Mouse (Mus musculus) testis, adult 2 months (tissue): ENCODE results near the gene Ctxn2. TPM values are rescaled to one million over a fixed set of nuclear protein-coding genes. Genes with fewer than 3 reads are reported as not detected.

Experiments
- H3K27ac ChIP-seq: fragments of 200-500 bp; 2 replicates; pipeline ENCODE4 v1.5.1; 2012; ENCODE audit warnings: low read depth, low read length; ENCODE audit not compliant: control insufficient read depth, insufficient read depth
- H3K27me3 ChIP-seq: fragments of 200-500 bp; 2 replicates; pipeline ENCODE4 v1.6.1; 2012; ENCODE audit warnings: mild to moderate bottlenecking, low read length, moderate library complexity; ENCODE audit not compliant: control insufficient read depth, insufficient read depth
- H3K36me3 ChIP-seq: fragments of 200-500 bp; 2 replicates; pipeline ENCODE4 v1.6.1; 2012; ENCODE audit warnings: mild to moderate bottlenecking, low read length; ENCODE audit not compliant: control insufficient read depth, insufficient read depth
- H3K4me1 ChIP-seq: fragments of 200-500 bp; 2 replicates; pipeline ENCODE4 v1.6.1; 2012; ENCODE audit warnings: low read length; ENCODE audit not compliant: control insufficient read depth, insufficient read depth
- H3K4me3 ChIP-seq: fragments of 200-500 bp; 2 replicates; pipeline ENCODE4 v1.5.1; 2012; ENCODE audit warnings: low read depth, mild to moderate bottlenecking, low read length, moderate library complexity, mixed read lengths; ENCODE audit not compliant: control insufficient read depth
- CTCF ChIP-seq: fragments of 200-500 bp; IDR thresholded peaks from 2 replicates; pipeline ENCODE4 v1.5.1; 2012; ENCODE audit warnings: low read depth, mild to moderate bottlenecking, inconsistent platforms, low read length, moderate library complexity; ENCODE audit not compliant: control insufficient read depth, insufficient read depth, insufficient replicate concordance
- POLR2A ChIP-seq: fragments of 200-500 bp; IDR thresholded peaks from 2 replicates; pipeline ENCODE4 v1.6.1; 2012; ENCODE audit warnings: low read depth, mild to moderate bottlenecking, inconsistent platforms, low read length, moderate library complexity; ENCODE audit not compliant: control insufficient read depth
- polyA plus RNA-seq: library from polyadenylated mRNA; depleted of rRNA; stranded (reverse); fragments of >200 nt; gene quantifications from 2 replicates; pipeline ENCODE4 v1.2.3, GENCODE M21; 2012

The Ctxn2 gene
- polyA plus RNA-seq, 1 experiment: 0.80 TPM

GRCm38 (mm10) chr2:125122624-125123476 is 13.6 kb upstream of the Ctxn2 start:
- TF ChIP-seq POLR2A (0 out of 2 replicates have a peak, but pooled peaks have one; percentile 38), CTCF (no peak)
- H3K4me3 ChIP-seq: peak overlapping the region; percentile 87
- H3K27me3 ChIP-seq: no peaks in the 10 kb centered on the region
- H3K4me1 ChIP-seq: peaks cover 4% of the 10 kb centered on the region; the same call in 1 of the 2 replicates
- H3K27ac ChIP-seq: peak overlapping the region; percentile 68
- H3K36me3 ChIP-seq: no peaks in the 10 kb centered on the region

GRCm38 (mm10) chr2:125123477-125123852 is 13.0 kb upstream of the Ctxn2 start, which contains the start of gene Myef2:
Myef2 (minus strand) TSS chr2:125123661.
- Histone ChIP-seq H3K27ac (peak within 1 kb of the TSS; percentile 68), H3K27me3 (no peaks in the 10 kb centered on the region), H3K36me3 (no peaks in the 10 kb centered on the region), H3K4me3 (peak within 1 kb of the TSS; percentile 87), H3K4me1 (peaks cover 4% of the 10 kb centered on the region; the same call in 1 of the 2 replicates)
- TF ChIP-seq CTCF: no peak
- TF ChIP-seq POLR2A: peak; percentile 37; the same call in 1 of the 2 replicates

GRCm38 (mm10) chr2:125125824-125126223 is 10.7 kb upstream of the Ctxn2 start:
- Histone ChIP-seq H3K4me1 (peaks cover 4% of the 10 kb centered on the region; the same call in 1 of the 2 replicates), H3K27me3 (no peaks in the 10 kb centered on the region), H3K36me3 (no peaks in the 10 kb centered on the region), H3K27ac (no peak overlapping the region), H3K4me3 (no peak overlapping the region; the same call in 1 of the 2 replicates)
- TF ChIP-seq CTCF (no peak), POLR2A (no peak)

- Histone ChIP-seq H3K27me3 (no peaks in the 10 kb centered on the region), H3K4me3 (no peak overlapping the region), H3K4me1 (peaks cover 4% of the 10 kb centered on the region; the same call in 1 of the 2 replicates), H3K27ac (no peak overlapping the region), H3K36me3 (no peaks in the 10 kb centered on the region)
- TF ChIP-seq CTCF (no peak), POLR2A (no peak)
Observed at GRCm38 (mm10) chr2:125126792-125127191, 9.7 kb upstream of the Ctxn2 start.

- no peaks in the 10 kb centered on the region for H3K36me3 ChIP-seq
- TF ChIP-seq CTCF (no peak), POLR2A (no peak)
- H3K27me3 ChIP-seq: no peaks in the 10 kb centered on the region
- H3K4me1 ChIP-seq: peaks cover 10% of the 10 kb centered on the region
- no peak overlapping the region for H3K4me3 ChIP-seq
- no peak overlapping the region for H3K27ac ChIP-seq
Observed at GRCm38 (mm10) chr2:125134113-125134512, 2.4 kb upstream of the Ctxn2 start.

- TF ChIP-seq POLR2A (no peak), CTCF (no peak)
- H3K27me3 ChIP-seq: no peaks in the 10 kb centered on the region
- no peaks in the 10 kb centered on the region for H3K36me3 ChIP-seq
- peaks cover 10% of the 10 kb centered on the region for H3K4me1 ChIP-seq
- H3K27ac ChIP-seq: no peak overlapping the region
- no peak overlapping the region for H3K4me3 ChIP-seq
Observed at GRCm38 (mm10) chr2:125136846-125137245, 354 bp downstream of the Ctxn2 start.

- Histone ChIP-seq H3K4me3 (no peak overlapping the region), H3K36me3 (no peaks in the 10 kb centered on the region), H3K27ac (no peak overlapping the region), H3K27me3 (no peaks in the 10 kb centered on the region), H3K4me1 (no peaks in the 10 kb centered on the region)
- TF ChIP-seq CTCF (no peak), POLR2A (no peak)
Observed at GRCm38 (mm10) chr2:125142336-125142735, 5.8 kb downstream of the Ctxn2 start.
